Comparison of ENCODE assay signal across 8 mouse cellular contexts in the genomic region with DNA sequence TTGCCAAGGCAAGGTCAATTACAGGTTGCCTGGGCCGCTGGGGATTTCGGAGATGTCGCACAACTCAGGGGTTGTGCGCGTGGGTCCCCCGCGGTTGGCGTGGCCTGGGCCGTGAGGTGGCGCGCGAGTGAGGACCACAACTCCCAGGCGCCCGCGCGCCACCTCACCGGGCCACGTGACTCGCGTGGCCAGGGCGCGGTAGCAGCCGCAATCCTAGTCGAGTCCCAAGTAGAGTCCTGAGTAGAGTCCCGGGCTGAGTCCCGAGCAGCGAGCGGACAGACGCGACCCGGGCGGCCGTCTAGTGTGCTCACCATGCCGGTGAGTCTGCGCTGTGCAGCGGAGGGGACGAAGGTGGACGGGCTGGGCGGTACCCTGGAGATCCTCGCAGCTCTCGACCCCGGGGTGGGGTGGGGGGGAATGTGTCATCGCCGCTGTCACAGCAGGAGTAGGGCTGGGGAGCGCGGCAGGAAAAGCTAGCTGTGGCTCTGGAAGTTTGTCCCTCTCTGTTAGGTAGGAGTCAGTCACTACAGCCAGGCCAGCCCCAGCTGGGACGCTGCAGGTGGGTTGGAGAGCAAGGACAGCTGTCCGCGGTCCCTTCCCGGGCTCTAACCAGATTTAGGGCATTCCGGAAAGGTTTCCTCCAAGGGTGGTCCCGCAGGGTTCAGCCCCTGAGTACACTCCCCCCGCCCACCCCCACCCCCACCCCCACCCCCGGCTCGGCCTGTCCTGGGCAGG. TPM values are rescaled to one million over a fixed set of nuclear protein-coding genes. Genes with fewer than 3 reads are reported as not detected.
DNase-seq lines count a peak whose midpoint lies in the region; ATAC-seq and TF ChIP-seq lines count a peak whose summit lies in the region.

No protein-coding gene starts in this region.

- peak overlapping the region; percentile 47 for H3K9ac ChIP-seq in embryonic facial prominence, embryonic 15.5 days
- H3K9ac ChIP-seq in heart, embryonic 12.5 days, result peak overlapping the region; percentile 72
- H3K9ac ChIP-seq in kidney, embryonic 16.5 days (replicated peaks; ENCODE audit: low read length), result peak overlapping the region; percentile 81
- peak overlapping the region; percentile 46 for H3K9ac ChIP-seq in liver, embryonic 11.5 days (ENCODE audit: low read depth, low read length)
- H3K9ac ChIP-seq in stomach, embryonic 14.5 days (replicated peaks; ENCODE audit: low read depth, low read length), result peak overlapping the region; percentile 52

- H3K9me3 ChIP-seq in embryonic facial prominence, embryonic 15.5 days (replicated peaks), result no peaks in the 10 kb centered on the region
- no peaks in the 10 kb centered on the region for H3K9me3 ChIP-seq in heart, embryonic 12.5 days (replicated peaks)
- H3K9me3 ChIP-seq in kidney, embryonic 16.5 days (ENCODE audit: low read length), result no peaks in the 10 kb centered on the region
- no peaks in the 10 kb centered on the region for H3K9me3 ChIP-seq in liver, embryonic 11.5 days (ENCODE audit: control insufficient read depth, low read length)
- no peaks in the 10 kb centered on the region for H3K9me3 ChIP-seq in stomach, embryonic 14.5 days (ENCODE audit: control insufficient read depth, low read depth, low read length)

- DNase-seq in liver, embryonic 11.5 days (ENCODE audit: low spot score), result peak; percentile 80
- DNase-seq in naive thymus-derived CD4-positive, alpha-beta T cell, adult 2 months (ENCODE audit: low read depth), result peak; percentile 73

- H3K79me3 ChIP-seq in C2C12 (ENCODE audit: low read depth), result no peaks in the 10 kb centered on the region

- H3K4me2 ChIP-seq in embryonic facial prominence, embryonic 15.5 days (replicated peaks), result peak overlapping the region; percentile 75
- peak overlapping the region; percentile 76 for H3K4me2 ChIP-seq in heart, embryonic 12.5 days
- peak overlapping the region; percentile 82 for H3K4me2 ChIP-seq in kidney, embryonic 16.5 days (replicated peaks; ENCODE audit: low read depth, low read length)
- H3K4me2 ChIP-seq in liver, embryonic 11.5 days, result peak overlapping the region; percentile 87
- peak overlapping the region; percentile 85 for H3K4me2 ChIP-seq in stomach, embryonic 14.5 days (replicated peaks; ENCODE audit: low read depth, low read length)

- H3K79me2 ChIP-seq in C2C12 (ENCODE audit: control insufficient read depth, insufficient read depth), result no peaks in the 10 kb centered on the region

- H3K4me3 ChIP-seq in C2C12 (ENCODE audit: insufficient read depth, poor library complexity, severe bottlenecking), result peak overlapping the region; percentile 49
- peak overlapping the region; percentile 88 for H3K4me3 ChIP-seq in bone marrow macrophage, adult 2 months (ENCODE audit: insufficient read depth, low read length)
- peak overlapping the region; percentile 80 for H3K4me3 ChIP-seq in embryonic facial prominence, embryonic 15.5 days (replicated peaks)
- peak overlapping the region; percentile 68 for H3K4me3 ChIP-seq in heart, embryonic 12.5 days
- peak overlapping the region; percentile 81 for H3K4me3 ChIP-seq in kidney, embryonic 16.5 days (ENCODE audit: low read length)
- H3K4me3 ChIP-seq in liver, embryonic 11.5 days (ENCODE audit: low read depth, low read length), result peak overlapping the region; percentile 63
- peak overlapping the region; percentile 74 for H3K4me3 ChIP-seq in stomach, embryonic 14.5 days (ENCODE audit: low read depth, low read length)

- H3ac ChIP-seq in C2C12 (ENCODE audit: control insufficient read depth, insufficient read length, low read depth), result peak overlapping the region; percentile 56

- ATAC-seq in embryonic facial prominence, embryonic 15.5 days (ENCODE audit: insufficient number of reproducible peaks, low FRiP score, low TSS enrichment, low read depth), result peak; percentile 89
- peak; percentile 89 for ATAC-seq in heart, embryonic 12.5 days (ENCODE audit: insufficient number of reproducible peaks, low FRiP score)
- peak; percentile 93 for ATAC-seq in kidney, embryonic 16.5 days (ENCODE audit: low FRiP score, low TSS enrichment)
- ATAC-seq in liver, embryonic 11.5 days (replicated peaks; ENCODE audit: low FRiP score), result peak; percentile 87
- ATAC-seq in stomach, embryonic 14.5 days (ENCODE audit: insufficient number of reproducible peaks, insufficient read depth, low FRiP score, low read depth), result peak; percentile 93

- no peaks in the 10 kb centered on the region for H3K36me3 ChIP-seq in C2C12 (ENCODE audit: control insufficient read depth, insufficient read depth)
- H3K36me3 ChIP-seq in embryonic facial prominence, embryonic 15.5 days, result no peaks in the 10 kb centered on the region
- H3K36me3 ChIP-seq in heart, embryonic 12.5 days, result peaks cover 6% of the 10 kb centered on the region; the same call in 1 of the 2 replicates
- H3K36me3 ChIP-seq in kidney, embryonic 16.5 days (ENCODE audit: insufficient read depth, low read length), result no peaks in the 10 kb centered on the region
- H3K36me3 ChIP-seq in liver, embryonic 11.5 days (ENCODE audit: control insufficient read depth, insufficient read depth, low read length), result no peaks in the 10 kb centered on the region
- H3K36me3 ChIP-seq in stomach, embryonic 14.5 days (ENCODE audit: control insufficient read depth, insufficient read depth, low read length), result no peaks in the 10 kb centered on the region

- H3K27ac ChIP-seq in bone marrow macrophage, adult 2 months (ENCODE audit: insufficient read depth, low read depth, low read length), result peak overlapping the region; percentile 88
- peak overlapping the region; percentile 72 for H3K27ac ChIP-seq in embryonic facial prominence, embryonic 15.5 days (replicated peaks)
- H3K27ac ChIP-seq in heart, embryonic 12.5 days (ENCODE audit: poor library complexity, severe bottlenecking), result peak overlapping the region; percentile 59
- H3K27ac ChIP-seq in kidney, embryonic 16.5 days (ENCODE audit: low read length), result peak overlapping the region; percentile 83
- H3K27ac ChIP-seq in liver, embryonic 11.5 days (ENCODE audit: low read depth, low read length), result no peak overlapping the region
- H3K27ac ChIP-seq in stomach, embryonic 14.5 days (ENCODE audit: low read length), result peak overlapping the region; percentile 39; the same call in 1 of the 2 replicates

- peaks cover 71% of the 10 kb centered on the region for H3K4me1 ChIP-seq in bone marrow macrophage, adult 2 months (ENCODE audit: control insufficient read depth, insufficient read depth, low read length)
- H3K4me1 ChIP-seq in embryonic facial prominence, embryonic 15.5 days, result peaks cover 14% of the 10 kb centered on the region
- peaks cover 24% of the 10 kb centered on the region for H3K4me1 ChIP-seq in heart, embryonic 12.5 days (replicated peaks)
- peaks cover 19% of the 10 kb centered on the region for H3K4me1 ChIP-seq in kidney, embryonic 16.5 days (ENCODE audit: insufficient read depth, low read length)
- peaks cover 6% of the 10 kb centered on the region for H3K4me1 ChIP-seq in liver, embryonic 11.5 days (replicated peaks; ENCODE audit: control insufficient read depth, insufficient read depth, low read length)
- H3K4me1 ChIP-seq in stomach, embryonic 14.5 days (ENCODE audit: control insufficient read depth, insufficient read depth, low read length), result peaks cover 3% of the 10 kb centered on the region; the same call in 1 of the 2 replicates

- WGBS in embryonic facial prominence, embryonic 15.5 days, result under 1% methylated on average over 55 of the region's 55 CpGs
- under 1% methylated on average over 54 of the region's 55 CpGs for WGBS in heart, embryonic 12.5 days
- under 1% methylated on average over 54 of the region's 55 CpGs for WGBS in kidney, embryonic 16.5 days
- WGBS in liver, embryonic 11.5 days, result 0% methylated on average over 54 of the region's 55 CpGs
- WGBS in stomach, embryonic 14.5 days, result under 1% methylated on average over 55 of the region's 55 CpGs

- no peak for TF ChIP-seq CTCF in C2C12 (IDR thresholded peaks at IDR 0.05; ENCODE audit: control insufficient read depth, insufficient read depth, insufficient read length)
- no peak for TF ChIP-seq CTCF in bone marrow macrophage, adult 2 months (IDR thresholded peaks at IDR 0.05; ENCODE audit: low read depth, low read length)

- peak; percentile 50; the same call in 1 of the 2 replicates for TF ChIP-seq POLR2A in bone marrow macrophage, adult 2 months (IDR thresholded peaks at IDR 0.05; ENCODE audit: borderline replicate concordance, low read depth, low read length)

- H3K27me3 ChIP-seq in C2C12 (ENCODE audit: control insufficient read depth, insufficient read depth, insufficient read length), result no peaks in the 10 kb centered on the region
- no peaks in the 10 kb centered on the region for H3K27me3 ChIP-seq in embryonic facial prominence, embryonic 15.5 days
- no peaks in the 10 kb centered on the region for H3K27me3 ChIP-seq in heart, embryonic 12.5 days (replicated peaks)
- H3K27me3 ChIP-seq in kidney, embryonic 16.5 days (ENCODE audit: insufficient read depth, low read length), result no peaks in the 10 kb centered on the region
- H3K27me3 ChIP-seq in liver, embryonic 11.5 days (replicated peaks; ENCODE audit: control insufficient read depth, insufficient read depth, low read length), result no peaks in the 10 kb centered on the region
- no peaks in the 10 kb centered on the region for H3K27me3 ChIP-seq in stomach, embryonic 14.5 days (ENCODE audit: control insufficient read depth, insufficient read depth, low read length)

TF ChIP-seq in C2C12, 6 proteins besides CTCF, POLR2A, EP300 and RAD21 (continues in another document):
- TF ChIP-seq MAX (IDR thresholded peaks at IDR 0.05), result peak; percentile 45

RNA-seq across cellular contexts. Expression of a gene that starts 24.1 kb away (rescaled TPM):
- polyA plus RNA-seq in C2C12 (2012; fragmentation: generic; extraction: Trizol), result 3.1 TPM
- polyA plus RNA-seq in bone marrow macrophage, adult 2 months (2012; ENCODE audit: insufficient read depth, insufficient read length, missing spikeins), result 72.9 and 73.7 TPM in 2 replicates
- 38.9 and 39.3 TPM in 2 replicates for polyA plus RNA-seq in embryonic facial prominence, embryonic 15.5 days (2015; fragmentation: Nextera tagmentation; extraction: Ambion mirVana)
- 16.7 and 16.9 TPM in 2 replicates for polyA plus RNA-seq in heart, embryonic 12.5 days (2016; fragmentation: Nextera tagmentation; extraction: Ambion mirVana)
- polyA plus RNA-seq in kidney, embryonic 16.5 days (2015; fragmentation: Nextera tagmentation; extraction: Ambion mirVana), result 30.7 and 31.9 TPM in 2 replicates
- 8.4 TPM in 2 replicates for polyA plus RNA-seq in liver, embryonic 11.5 days (2014; fragmentation: Nextera tagmentation; extraction: Ambion mirVana)
- polyA plus RNA-seq in stomach, embryonic 14.5 days (2014; fragmentation: Nextera tagmentation; extraction: Ambion mirVana), result 18.1 and 20.8 TPM in 2 replicates

RNA-seq across cellular contexts. Expression of a gene that starts 55.6 kb away (rescaled TPM):
- 0.47 TPM for polyA plus RNA-seq in C2C12 (2012; fragmentation: generic; extraction: Trizol)
- polyA plus RNA-seq in bone marrow macrophage, adult 2 months (2012; ENCODE audit: insufficient read depth, insufficient read length, missing spikeins), result not detected in 2 replicates
- polyA plus RNA-seq in embryonic facial prominence, embryonic 15.5 days (2015; fragmentation: Nextera tagmentation; extraction: Ambion mirVana), result 9.5 and 10.8 TPM in 2 replicates
- polyA plus RNA-seq in heart, embryonic 12.5 days (2016; fragmentation: Nextera tagmentation; extraction: Ambion mirVana), result 8.9 and 9.7 TPM in 2 replicates
- polyA plus RNA-seq in kidney, embryonic 16.5 days (2015; fragmentation: Nextera tagmentation; extraction: Ambion mirVana), result 10.8 and 12.0 TPM in 2 replicates
- 3.4 and 4.1 TPM in 2 replicates for polyA plus RNA-seq in liver, embryonic 11.5 days (2014; fragmentation: Nextera tagmentation; extraction: Ambion mirVana)
- 13.4 and 14.6 TPM in 2 replicates for polyA plus RNA-seq in stomach, embryonic 14.5 days (2014; fragmentation: Nextera tagmentation; extraction: Ambion mirVana)
